In genomic region chr19:42384981-42385598, GRCm38 (mm10) we compare ENCODE assay signal across 14 mouse cellular contexts. TPM values are rescaled to one million over a fixed set of nuclear protein-coding genes. Genes with fewer than 3 reads are reported as not detected.
DNase-seq lines count a peak whose midpoint lies in the region; ATAC-seq and TF ChIP-seq lines count a peak whose summit lies in the region.
"Had no signal": no experiment of that assay in that cellular context is flagged by ENCODE, and none has a peak within 500 bp of the region (broad histone marks: within the 10 kb centered on the region; RNA-seq: fewer than 3 reads in every experiment).

No protein-coding gene starts in this region.

- WGBS in forebrain, embryonic 13.5 days: 6% methylated on average over 15 of the region's 15 CpGs
- WGBS in hindbrain, postnatal 0 days: 7% methylated on average over 15 of the region's 15 CpGs
- 10% methylated on average over 15 of the region's 15 CpGs for WGBS in neural tube, embryonic 15.5 days

- DNase-seq in cerebellum, postnatal 10 days: peak; percentile 61 to 63
- no peak for DNase-seq in cerebellum, adult 11 months
- peak; percentile 49 for DNase-seq in hindbrain, postnatal 0 days (ENCODE audit: low spot score)
- no peak for DNase-seq in gastrocnemius, adult 8-10 months (ENCODE audit: low spot score in 2 of 2)
- no peak for DNase-seq in heart, postnatal 14 days
- DNase-seq in testis, postnatal 14 days (ENCODE audit: low spot score): no peak
- DNase-seq: gastrocnemius, postnatal 10 days; kidney, adult 11 months had no signal

- intact Hi-C loops in heart, postnatal 14 days (cut with DNase I): no loop called here

- H3K9me3 ChIP-seq in forebrain, embryonic 13.5 days (replicated peaks): no peaks in the 10 kb centered on the region
- H3K9me3 ChIP-seq in hindbrain, postnatal 0 days (ENCODE audit: low read length): no peaks in the 10 kb centered on the region
- no peaks in the 10 kb centered on the region for H3K9me3 ChIP-seq in neural tube, embryonic 15.5 days (replicated peaks)
- H3K9me3 ChIP-seq: heart, embryonic 13.5 days; liver, embryonic 15.5 days had no signal

- no peak for TF ChIP-seq CTCF in hindbrain, postnatal 0 days (IDR thresholded peaks at IDR 0.05; ENCODE audit: low read depth)

- no peak overlapping the region for H3K4me3 ChIP-seq in forebrain, embryonic 13.5 days
- H3K4me3 ChIP-seq in hindbrain, postnatal 0 days (ENCODE audit: low read length): peak overlapping the region; percentile 6; the same call in 1 of the 2 replicates
- no peak overlapping the region for H3K4me3 ChIP-seq in neural tube, embryonic 15.5 days (replicated peaks)
- H3K4me3 ChIP-seq: heart, embryonic 13.5 days; layer of hippocampus, adult 2 months; liver, embryonic 15.5 days had no signal

- H3K27ac ChIP-seq in forebrain, embryonic 13.5 days: peak overlapping the region; percentile 20; the same call in 1 of the 2 replicates
- peak overlapping the region; percentile 41; the same call in 1 of the 2 replicates for H3K27ac ChIP-seq in hindbrain, postnatal 0 days
- H3K27ac ChIP-seq in neural tube, embryonic 15.5 days (replicated peaks): peak overlapping the region; percentile 0; the same call in 1 of the 2 replicates
- H3K27ac ChIP-seq: heart, embryonic 13.5 days; layer of hippocampus, adult 2 months; liver, embryonic 15.5 days had no signal

- H3K36me3 ChIP-seq in forebrain, embryonic 13.5 days (ENCODE audit: poor library complexity, severe bottlenecking): no peaks in the 10 kb centered on the region
- no peaks in the 10 kb centered on the region for H3K36me3 ChIP-seq in hindbrain, postnatal 0 days (ENCODE audit: insufficient read depth, low read length)
- H3K36me3 ChIP-seq in neural tube, embryonic 15.5 days: no peaks in the 10 kb centered on the region
- H3K36me3 ChIP-seq: heart, embryonic 13.5 days; liver, embryonic 15.5 days had no signal

- H3K4me1 ChIP-seq in forebrain, embryonic 13.5 days: peaks cover 25% of the 10 kb centered on the region
- peaks cover 16% of the 10 kb centered on the region for H3K4me1 ChIP-seq in hindbrain, postnatal 0 days (ENCODE audit: insufficient read depth, low read length)
- peaks cover 43% of the 10 kb centered on the region for H3K4me1 ChIP-seq in neural tube, embryonic 15.5 days
- H3K4me1 ChIP-seq: liver, embryonic 15.5 days had no signal

- H3K9ac ChIP-seq in forebrain, embryonic 13.5 days: 0 out of 2 replicates have a peak overlapping the region, but pooled peaks have one; percentile 9
- H3K9ac ChIP-seq in hindbrain, postnatal 0 days (replicated peaks; ENCODE audit: low read length): no peak overlapping the region
- H3K9ac ChIP-seq in neural tube, embryonic 15.5 days (replicated peaks): no peak overlapping the region
- H3K9ac ChIP-seq: heart, embryonic 13.5 days; liver, embryonic 15.5 days had no signal

- peak overlapping the region; percentile 45 for H3K4me2 ChIP-seq in forebrain, embryonic 13.5 days
- peak overlapping the region; percentile 47 for H3K4me2 ChIP-seq in hindbrain, postnatal 0 days (ENCODE audit: low read depth, low read length)
- peak overlapping the region; percentile 48 for H3K4me2 ChIP-seq in neural tube, embryonic 15.5 days
- H3K4me2 ChIP-seq: heart, embryonic 13.5 days; liver, embryonic 15.5 days had no signal

- peak; percentile 25 for ATAC-seq in forebrain, embryonic 13.5 days
- peak; percentile 56 for ATAC-seq in hindbrain, postnatal 0 days
- peak; percentile 19; the same call in 1 of the 2 replicates for ATAC-seq in neural tube, embryonic 15.5 days (ENCODE audit: low FRiP score)

- peaks cover 13% of the 10 kb centered on the region for H3K27me3 ChIP-seq in forebrain, embryonic 13.5 days
- H3K27me3 ChIP-seq in hindbrain, postnatal 0 days (ENCODE audit: insufficient read depth, low read length): no peaks in the 10 kb centered on the region
- H3K27me3 ChIP-seq in neural tube, embryonic 15.5 days (replicated peaks): no peaks in the 10 kb centered on the region; the same call in 1 of the 2 replicates

RNA-seq across cellular contexts. Expression of gene Crtac1, which starts 46.5 kb away (rescaled TPM):
- 12.0 and 14.1 TPM in 2 replicates for polyA plus RNA-seq in forebrain, embryonic 13.5 days (2015; fragmentation: Nextera tagmentation; extraction: Ambion mirVana)
- 31.3 and 34.8 TPM in 2 replicates for total RNA-seq in hindbrain, postnatal 0 days (2014; rRNA removed)
- 50.2 and 53.1 TPM in 2 replicates for polyA plus RNA-seq in hindbrain, postnatal 0 days (2015; fragmentation: Nextera tagmentation; extraction: Ambion mirVana)
- polyA plus RNA-seq in neural tube, embryonic 15.5 days (2015; fragmentation: Nextera tagmentation; extraction: Ambion mirVana): 60.5 and 71.4 TPM in 2 replicates
- total RNA-seq in gastrocnemius, adult 8-10 months (2022): under 1 TPM in 3 of 4 experiments, not detected in 1; 0.10 to 0.97 (median 0.27) TPM
- under 1 TPM in 1 of 2 experiments, not detected in 1; 0.15 TPM for total RNA-seq in heart, postnatal 14 days (2021)
- total RNA-seq: MEL had no signal

Comparison
In these comparisons a context has a peak if more than half of its experiments do, and no peak if none do; other contexts are left out.
1. DNase-seq: peak in cerebellum, postnatal 10 days (2 of 2) and hindbrain, postnatal 0 days (single experiment); none in cerebellum, adult 11 months (single experiment), gastrocnemius, adult 8-10 months (0 of 2), heart, postnatal 14 days (0 of 2) and testis, postnatal 14 days (single experiment).
2. RNA of gene Crtac1, which starts 46.5 kb away (total RNA-seq): 31.3 to 34.8 TPM in hindbrain, postnatal 0 days; 0.10 to 0.97 TPM in gastrocnemius, adult 8-10 months and 0.15 TPM in heart, postnatal 14 days; every median in the first group is over 10 times any median in the second.
3. Peak in every context shown above with its lines, with median percentiles within 50 percentile points of each other: ATAC-seq, H3K27ac ChIP-seq and H3K4me2 ChIP-seq.